Mouse (Mus musculus): ENCODE data around the gene Cog4. TPM values are rescaled to one million over a fixed set of nuclear protein-coding genes. Genes with fewer than 3 reads are reported as not detected.

Gene Cog4
- polyA plus RNA-seq (2015; fragmentation: Nextera tagmentation; extraction: Ambion mirVana), result 82.9 and 83.8 TPM in 2 replicates

DNA sequence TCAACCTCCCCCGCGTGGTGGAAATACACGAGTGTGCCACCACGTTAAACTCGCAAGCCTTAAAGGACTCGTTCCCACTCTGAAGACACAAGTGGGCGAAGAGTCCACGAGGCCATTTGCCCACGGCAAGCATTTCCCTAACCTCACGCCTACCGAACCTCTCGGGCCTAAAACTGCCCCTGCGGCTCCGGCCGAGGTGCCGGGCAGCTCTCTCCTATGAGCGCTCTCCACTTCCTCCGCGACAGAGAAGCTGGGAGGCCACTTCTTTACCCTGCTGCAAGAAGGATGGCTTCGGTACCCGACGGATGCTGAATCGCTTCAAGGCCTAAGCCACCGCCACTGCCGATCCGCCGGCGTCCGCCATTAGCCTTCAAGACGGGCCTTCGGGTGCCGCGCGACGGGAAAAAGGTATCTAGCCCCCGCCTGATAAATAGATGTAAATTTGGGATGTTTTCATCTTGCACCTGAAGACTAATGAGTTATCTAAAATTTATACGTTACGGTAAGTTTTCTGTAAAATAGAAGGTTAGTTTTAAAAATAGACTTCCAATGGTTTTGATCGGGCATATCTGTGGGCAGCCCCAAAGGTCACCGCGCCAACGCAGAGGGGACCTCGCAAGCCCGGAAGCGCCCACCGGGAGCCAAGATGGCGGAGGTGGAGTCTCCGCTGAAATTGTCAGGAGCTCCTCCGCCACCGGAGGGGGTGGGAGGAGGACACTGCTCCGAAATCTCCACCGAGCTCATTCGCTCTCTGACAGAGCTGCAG lies at the start of gene Cog4, which contains the start of gene Sf3b3:
TSS of gene Cog4 (plus strand) at position 196 of the 766 bp plus-strand sequence.
TSS of gene Sf3b3 (minus strand) at position 383 of the 766 bp plus-strand sequence.
- Histone ChIP-seq H3K4me1 (peaks cover 23% of the 10 kb centered on the region), H3K9me3 (no peaks in the 10 kb centered on the region), H3K4me2 (peak within 1 kb of the TSS; percentile 70), H3K27ac (peak within 1 kb of the TSS; percentile 82), H3K27me3 (no peaks in the 10 kb centered on the region), H3K36me3 (peaks cover 48% of the 10 kb centered on the region), H3K9ac (peak within 1 kb of the TSS; percentile 94), H3K4me3 (peak within 1 kb of the TSS; percentile 87)
- WGBS, result under 1% methylated on average over 53 of the region's 53 CpGs
- peak; percentile 78; the same call in 1 of the 2 replicates for ATAC-seq (ENCODE audit: insufficient number of reproducible peaks, insufficient read depth, low FRiP score, low TSS enrichment, low read depth)

DNA sequence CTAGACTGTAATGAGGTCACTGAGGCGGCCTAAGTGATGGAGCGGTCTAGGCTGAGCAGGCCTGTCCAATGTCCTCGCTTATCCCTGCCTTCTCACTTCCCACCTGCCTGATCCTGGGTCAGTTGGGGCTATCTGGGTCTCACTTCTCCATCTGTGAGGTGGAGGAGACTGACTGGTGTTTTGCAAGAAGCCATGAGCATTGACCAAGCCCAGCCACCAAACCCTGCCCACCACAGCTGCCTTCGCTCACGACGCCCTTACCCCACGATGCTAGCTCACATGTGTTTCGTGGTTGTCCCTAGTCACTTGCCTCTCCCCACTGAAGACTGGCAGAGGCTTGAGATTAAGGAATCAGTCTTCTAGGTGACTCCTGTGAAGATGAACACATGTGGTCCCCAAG lies 49.3 kb upstream of the Cog4 start:
- H3K4me3 ChIP-seq, result no peak overlapping the region
- WGBS, result 92% methylated on average over 8 of the region's 8 CpGs
- ATAC-seq (ENCODE audit: insufficient number of reproducible peaks, insufficient read depth, low FRiP score, low TSS enrichment, low read depth), result no peak
- peaks cover 22% of the 10 kb centered on the region for H3K4me1 ChIP-seq
- peaks cover 3% of the 10 kb centered on the region; the same call in 1 of the 2 replicates for H3K9me3 ChIP-seq
- H3K4me2 ChIP-seq, result no peak overlapping the region
- no peak overlapping the region for H3K27ac ChIP-seq
- H3K27me3 ChIP-seq, result no peaks in the 10 kb centered on the region
- no peak overlapping the region for H3K9ac ChIP-seq
- H3K36me3 ChIP-seq, result no peaks in the 10 kb centered on the region

DNA sequence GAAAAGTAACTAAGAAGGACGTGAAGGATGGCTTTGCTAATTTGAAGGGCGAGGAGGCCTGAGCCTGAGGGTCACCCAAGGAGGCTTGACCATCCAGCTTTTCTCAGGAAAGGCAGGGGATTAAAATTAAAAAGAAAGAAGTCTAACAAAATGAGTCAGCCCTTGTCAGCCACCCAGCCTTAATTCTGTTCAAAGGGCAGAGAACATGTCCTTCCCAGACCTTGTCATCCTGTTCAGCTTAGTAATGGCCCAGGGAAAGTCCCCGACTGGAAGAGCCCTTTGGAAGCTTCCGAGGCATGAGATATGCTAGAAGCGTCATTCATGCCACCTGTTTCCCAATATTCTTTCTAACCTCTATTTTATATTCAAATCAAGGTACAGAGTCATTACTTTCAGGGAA lies 43.4 kb upstream of the Cog4 start:
- no peak overlapping the region for H3K4me2 ChIP-seq
- H3K9me3 ChIP-seq, result no peaks in the 10 kb centered on the region
- ATAC-seq (ENCODE audit: insufficient number of reproducible peaks, insufficient read depth, low FRiP score, low TSS enrichment, low read depth), result no peak
- WGBS, result 82% methylated on average over 5 of the region's 5 CpGs
- no peak overlapping the region for H3K27ac ChIP-seq
- H3K4me3 ChIP-seq, result no peak overlapping the region
- H3K9ac ChIP-seq, result no peak overlapping the region
- no peaks in the 10 kb centered on the region for H3K36me3 ChIP-seq
- H3K27me3 ChIP-seq, result no peaks in the 10 kb centered on the region
- H3K4me1 ChIP-seq, result peaks cover 21% of the 10 kb centered on the region; the same call in 1 of the 2 replicates

DNA sequence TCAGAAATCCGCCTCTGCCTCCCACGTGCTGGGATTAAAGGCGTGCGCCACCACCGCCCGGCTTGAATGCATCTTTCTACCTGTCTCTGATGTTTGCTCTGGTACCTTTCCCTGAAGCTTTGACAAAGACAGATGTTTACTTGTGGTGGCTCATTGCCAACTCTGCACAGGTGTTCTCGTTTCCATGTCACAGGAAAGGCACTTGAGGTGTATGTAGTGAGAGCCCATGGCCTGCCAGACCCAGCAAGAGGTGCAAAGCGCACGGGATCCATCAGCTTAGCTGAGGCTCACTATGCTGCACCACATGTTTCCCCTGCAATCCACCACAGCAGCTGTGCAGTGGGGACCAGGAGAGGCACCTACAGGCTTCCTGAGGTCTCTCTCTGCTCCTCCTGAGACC lies 42.5 kb upstream of the Cog4 start:
- no peak overlapping the region for H3K4me2 ChIP-seq
- H3K27me3 ChIP-seq, result no peaks in the 10 kb centered on the region
- no peak overlapping the region for H3K4me3 ChIP-seq
- WGBS, result 82% methylated on average over 9 of the region's 9 CpGs
- H3K9ac ChIP-seq, result no peak overlapping the region
- H3K27ac ChIP-seq, result no peak overlapping the region
- no peaks in the 10 kb centered on the region for H3K9me3 ChIP-seq
- ATAC-seq (ENCODE audit: insufficient number of reproducible peaks, insufficient read depth, low FRiP score, low TSS enrichment, low read depth), result no peak
- peaks cover 30% of the 10 kb centered on the region for H3K4me1 ChIP-seq
- H3K36me3 ChIP-seq, result peaks cover 1% of the 10 kb centered on the region; the same call in 1 of the 2 replicates

DNA sequence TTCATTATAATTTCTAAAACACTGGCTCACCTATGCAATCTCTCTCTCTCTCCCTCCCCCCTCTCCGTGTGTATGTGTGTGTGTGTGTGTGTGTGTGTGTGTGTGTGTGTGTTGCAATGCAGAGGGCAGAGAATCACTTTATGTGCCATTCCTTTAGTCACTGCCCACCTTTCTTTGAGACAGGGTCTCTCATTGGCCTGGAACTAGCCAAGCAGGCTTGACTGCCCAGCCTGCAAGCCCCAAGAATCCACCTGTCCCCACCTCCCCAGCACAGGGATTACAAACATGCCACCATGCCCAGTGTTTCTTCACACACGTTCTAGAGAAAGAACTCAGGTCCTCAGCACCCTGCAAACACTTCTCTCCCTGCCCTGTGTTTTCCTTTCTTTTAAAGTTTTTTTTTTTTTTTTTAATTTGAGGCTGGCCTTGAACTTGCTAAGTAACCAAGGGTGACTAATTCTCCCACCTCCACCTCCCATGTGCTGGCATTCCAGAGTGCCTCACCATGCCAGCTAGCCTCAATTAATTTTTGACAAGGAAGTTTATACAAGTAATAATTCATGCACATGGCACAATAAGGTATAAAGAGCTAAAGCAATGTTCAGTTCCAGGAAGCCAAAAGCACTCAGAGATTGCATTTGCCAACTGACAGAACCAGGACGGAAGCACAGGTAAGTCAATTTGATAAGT lies 41.4 kb upstream of the Cog4 start:
- H3K9me3 ChIP-seq, result no peaks in the 10 kb centered on the region

DNA sequence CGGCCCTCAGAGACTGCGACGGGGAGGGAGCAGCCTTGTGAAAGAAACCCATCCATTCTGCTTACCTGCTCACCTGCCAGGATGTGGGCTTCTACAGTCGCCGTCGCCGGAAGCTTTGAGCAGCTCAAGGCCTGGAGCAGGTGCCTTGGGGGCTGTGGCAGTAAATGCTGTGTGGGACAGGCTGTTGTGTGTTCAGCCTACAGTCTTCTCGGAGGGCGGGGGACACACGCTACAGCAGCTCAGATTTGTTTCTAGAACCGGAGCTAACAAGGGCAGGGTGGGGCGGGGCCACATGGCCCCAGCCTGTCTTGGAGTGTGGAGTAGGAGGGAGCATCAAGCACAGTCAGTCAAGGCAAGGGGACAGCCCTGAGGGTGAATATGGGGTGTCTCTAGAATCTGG lies 40.7 kb upstream of the Cog4 start, which contains the start of gene Il34:
TSS of gene Il34 (minus strand) at position 256 of the 400 bp plus-strand sequence.
- no peak for ATAC-seq (ENCODE audit: insufficient number of reproducible peaks, insufficient read depth, low FRiP score, low TSS enrichment, low read depth)
- peak within 1 kb of the TSS; percentile 21; the same call in 1 of the 2 replicates for H3K4me2 ChIP-seq
- peaks cover 36% of the 10 kb centered on the region for H3K4me1 ChIP-seq

More for the DNA sequence above, 41.4 kb upstream of the Cog4 start:
- Histone ChIP-seq H3K4me1 (peaks cover 38% of the 10 kb centered on the region), H3K27ac (no peak overlapping the region), H3K9ac (no peak overlapping the region), H3K4me2 (no peak overlapping the region), H3K27me3 (no peaks in the 10 kb centered on the region), H3K4me3 (no peak overlapping the region), H3K36me3 (peaks cover 12% of the 10 kb centered on the region)
- no peak for ATAC-seq (ENCODE audit: insufficient number of reproducible peaks, insufficient read depth, low FRiP score, low TSS enrichment, low read depth)
- 51% methylated on average over 3 of the region's 3 CpGs for WGBS

DNA sequence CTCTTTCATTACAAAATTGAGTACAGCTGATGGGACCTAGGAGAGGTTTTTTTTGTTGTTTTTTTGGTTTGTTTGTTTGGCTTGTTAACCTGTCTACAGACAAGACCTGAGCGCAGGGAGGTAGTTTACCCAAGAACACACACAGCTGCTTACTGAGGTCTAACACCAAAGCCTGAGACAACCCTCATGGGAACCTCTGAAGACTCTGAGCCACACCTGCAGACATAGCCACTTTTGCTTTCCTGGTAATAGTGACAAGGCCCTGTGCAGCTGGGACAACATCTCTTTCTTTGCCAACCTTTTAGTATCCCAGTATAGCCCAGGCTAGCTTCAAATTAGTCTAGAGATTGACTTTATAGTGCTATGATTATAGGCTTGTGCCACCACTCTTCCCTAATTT lies 40.3 kb upstream of the Cog4 start:
- Histone ChIP-seq H3K4me1 (peaks cover 31% of the 10 kb centered on the region), H3K9ac (no peak overlapping the region), H3K36me3 (peaks cover 24% of the 10 kb centered on the region), H3K9me3 (no peaks in the 10 kb centered on the region), H3K4me2 (no peak overlapping the region), H3K27ac (no peak overlapping the region), H3K4me3 (no peak overlapping the region), H3K27me3 (no peaks in the 10 kb centered on the region)
- WGBS, result 84% methylated on average over 1 of the region's 1 CpGs
- ATAC-seq (ENCODE audit: insufficient number of reproducible peaks, insufficient read depth, low FRiP score, low TSS enrichment, low read depth), result no peak

More for the DNA sequence above, 40.7 kb upstream of the Cog4 start, which contains the start of gene Il34:
- Histone ChIP-seq H3K36me3 (peaks cover 19% of the 10 kb centered on the region), H3K27me3 (no peaks in the 10 kb centered on the region), H3K9ac (0 out of 2 replicates have a peak within 1 kb of the TSS, but pooled peaks have one; percentile 6), H3K27ac (no peak within 1 kb of the TSS), H3K9me3 (no peaks in the 10 kb centered on the region), H3K4me3 (no peak within 1 kb of the TSS)
- 31% methylated on average over 12 of the region's 12 CpGs for WGBS

DNA sequence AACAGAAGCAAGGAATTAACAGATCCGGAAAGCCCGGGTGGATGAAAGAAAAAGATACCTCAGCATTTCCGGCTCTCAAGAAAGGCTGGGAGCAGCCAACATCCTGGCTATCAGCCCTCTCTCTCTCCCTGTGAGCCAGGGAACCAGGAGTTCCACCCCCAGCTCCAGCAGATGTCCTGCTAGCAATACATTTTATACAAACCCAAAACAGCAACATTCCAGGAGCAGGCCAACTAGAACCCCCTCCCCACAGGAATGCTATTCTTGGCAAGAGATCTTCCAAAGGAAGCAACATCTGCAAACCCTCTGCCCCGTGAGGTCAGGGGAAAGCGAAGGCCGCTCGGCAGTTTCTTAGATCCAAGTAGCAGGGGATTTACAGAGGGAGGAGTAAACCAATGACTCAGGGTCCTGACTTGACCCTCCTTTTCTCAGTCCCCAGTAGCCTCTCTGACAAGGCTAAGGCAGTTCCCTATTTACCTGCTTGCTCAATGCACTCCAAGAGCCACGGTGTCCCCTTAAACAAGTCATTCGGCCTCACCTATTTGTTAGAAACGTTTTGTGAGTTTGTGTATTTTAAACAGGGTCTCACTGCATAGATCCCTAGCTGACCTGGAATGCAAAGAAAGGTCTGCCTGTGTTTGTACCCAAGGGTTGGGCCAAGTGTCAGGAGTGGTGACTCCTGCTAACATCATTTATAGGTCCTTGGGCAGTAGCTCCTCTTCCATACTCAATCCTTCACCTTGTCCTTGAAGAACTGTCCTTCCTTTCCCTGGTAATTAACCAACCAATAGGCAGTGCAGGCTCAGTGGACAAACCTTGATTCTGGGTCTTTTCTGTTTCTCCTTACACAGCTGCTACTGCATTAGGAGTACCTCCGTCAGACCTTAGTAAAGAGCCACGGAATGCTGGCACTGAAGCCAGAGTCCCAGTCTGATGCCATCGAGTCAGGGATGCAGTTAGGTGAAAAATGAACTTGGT lies 37.6 kb upstream of the Cog4 start:
- Histone ChIP-seq H3K27ac (peak overlapping the region; percentile 77), H3K36me3 (peaks cover 50% of the 10 kb centered on the region), H3K9me3 (no peaks in the 10 kb centered on the region), H3K27me3 (no peaks in the 10 kb centered on the region), H3K4me3 (no peak overlapping the region), H3K9ac (0 out of 2 replicates have a peak overlapping the region, but pooled peaks have one; percentile 4), H3K4me2 (no peak overlapping the region), H3K4me1 (peaks cover 31% of the 10 kb centered on the region)
- WGBS, result 43% methylated on average over 13 of the region's 13 CpGs
- peak; percentile 65; the same call in 1 of the 2 replicates for ATAC-seq (ENCODE audit: insufficient number of reproducible peaks, insufficient read depth, low FRiP score, low TSS enrichment, low read depth)

DNA sequence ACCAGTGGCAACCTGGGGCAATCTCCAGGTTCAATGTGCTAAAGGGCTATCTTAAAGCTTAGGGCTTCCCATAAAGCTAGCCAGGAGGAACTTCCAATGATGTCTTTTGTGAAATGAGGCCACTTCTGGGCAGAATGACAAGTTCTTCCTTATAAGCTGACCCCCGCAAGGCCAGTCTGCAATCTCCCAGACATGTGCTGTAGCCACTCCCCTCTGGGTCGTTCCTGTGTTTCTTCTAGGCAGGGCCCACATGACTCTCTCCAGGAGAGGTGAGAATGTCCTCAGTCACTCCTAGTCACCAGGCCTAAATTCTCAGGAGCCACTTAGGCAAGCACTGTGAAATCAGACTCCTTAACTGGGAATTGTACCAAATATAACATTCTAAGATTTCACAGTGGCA lies 36.6 kb upstream of the Cog4 start:
- Histone ChIP-seq H3K27me3 (no peaks in the 10 kb centered on the region), H3K27ac (no peak overlapping the region), H3K9me3 (no peaks in the 10 kb centered on the region), H3K4me3 (no peak overlapping the region), H3K9ac (no peak overlapping the region), H3K4me1 (peaks cover 31% of the 10 kb centered on the region), H3K36me3 (peaks cover 61% of the 10 kb centered on the region), H3K4me2 (no peak overlapping the region)
- 55% methylated on average over 2 of the region's 2 CpGs for WGBS
- ATAC-seq (ENCODE audit: insufficient number of reproducible peaks, insufficient read depth, low FRiP score, low TSS enrichment, low read depth), result no peak

DNA sequence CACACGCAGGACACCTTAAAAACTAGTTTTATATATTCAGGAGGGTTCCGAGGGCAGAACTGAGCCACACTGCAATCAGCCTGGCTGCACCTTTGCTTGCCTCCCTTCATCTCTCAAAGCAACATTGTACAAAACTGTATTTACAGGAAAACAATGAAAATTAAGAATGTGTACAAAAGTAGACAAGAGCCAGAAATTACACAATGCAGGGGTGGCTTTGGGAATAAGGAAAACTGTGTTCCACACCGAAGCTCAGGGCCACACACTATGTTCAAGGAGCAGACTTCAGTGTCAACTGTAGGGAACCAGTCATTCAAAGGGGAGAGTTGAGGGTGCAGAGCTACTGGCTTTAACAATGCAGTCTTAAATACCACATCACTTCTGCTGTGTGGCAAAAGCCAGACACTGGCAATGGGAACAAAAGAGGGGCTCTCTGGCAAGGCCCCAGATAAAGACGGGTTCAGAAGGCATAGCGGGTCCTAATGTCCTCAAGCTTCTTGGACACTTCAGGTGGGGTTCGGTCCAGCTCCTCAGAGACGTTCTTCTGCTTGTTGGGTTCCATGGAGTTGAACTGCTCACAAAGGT lies 35.8 kb upstream of the Cog4 start:
- Histone ChIP-seq H3K9ac (no peak overlapping the region), H3K4me1 (peaks cover 30% of the 10 kb centered on the region), H3K4me3 (no peak overlapping the region), H3K4me2 (no peak overlapping the region), H3K9me3 (no peaks in the 10 kb centered on the region), H3K27ac (no peak overlapping the region; the same call in 1 of the 2 replicates), H3K27me3 (no peaks in the 10 kb centered on the region), H3K36me3 (peaks cover 68% of the 10 kb centered on the region)
- WGBS, result 87% methylated on average over 7 of the region's 7 CpGs
- ATAC-seq (ENCODE audit: insufficient number of reproducible peaks, insufficient read depth, low FRiP score, low TSS enrichment, low read depth), result no peak

Measured in embryonic facial prominence, embryonic 13.5 days (tissue).